Comparison of ENCODE assay signal across 10 mouse cellular contexts in genomic region chr15:77920511-77921462, GRCm38 (mm10). TPM values are rescaled to one million over a fixed set of nuclear protein-coding genes. Genes with fewer than 3 reads are reported as not detected.
DNase-seq lines count a peak whose midpoint lies in the region; ATAC-seq and TF ChIP-seq lines count a peak whose summit lies in the region.
"Had no signal": no experiment of that assay in that cellular context is flagged by ENCODE, and none has a peak within 500 bp of the region (broad histone marks: within the 10 kb centered on the region; RNA-seq: fewer than 3 reads in every experiment).

No protein-coding gene starts in this region.

- no peak for TF ChIP-seq POLR2A in brain, embryonic 14.5 days (IDR thresholded peaks at IDR 0.05; ENCODE audit: borderline replicate concordance, extremely low read depth, insufficient read depth, insufficient read length, poor library complexity, severe bottlenecking)

- H3K4me3 ChIP-seq in lung, embryonic 16.5 days (ENCODE audit: low read length), result no peak overlapping the region
- H3K4me3 ChIP-seq: midbrain, embryonic 12.5 days had no signal

- ATAC-seq in lung, embryonic 16.5 days (ENCODE audit: low read depth), result peak; percentile 27; the same call in 1 of the 2 replicates

- no peaks in the 10 kb centered on the region for H3K9me3 ChIP-seq in lung, embryonic 16.5 days (ENCODE audit: control insufficient read depth, low read length)
- H3K9me3 ChIP-seq: midbrain, embryonic 12.5 days had no signal

- no peaks in the 10 kb centered on the region for H3K27me3 ChIP-seq in lung, embryonic 16.5 days (ENCODE audit: control insufficient read depth, insufficient read depth, low read depth, low read length)
- H3K27me3 ChIP-seq: midbrain, embryonic 12.5 days had no signal

- peak; percentile 43; the same call in 1 of the 2 replicates for TF ChIP-seq CTCF in brain, embryonic 14.5 days (IDR thresholded peaks at IDR 0.05; ENCODE audit: borderline replicate concordance, extremely low read depth, insufficient read depth, insufficient read length)

- H3K27ac ChIP-seq in lung, embryonic 16.5 days (ENCODE audit: low read length), result no peak overlapping the region
- H3K27ac ChIP-seq: midbrain, embryonic 12.5 days had no signal

- peaks cover 31% of the 10 kb centered on the region for H3K36me3 ChIP-seq in lung, embryonic 16.5 days (ENCODE audit: control insufficient read depth, insufficient read depth, low read length)

- no peak overlapping the region for H3K9ac ChIP-seq in lung, embryonic 16.5 days (ENCODE audit: low read length)
- H3K9ac ChIP-seq: midbrain, embryonic 12.5 days had no signal

- DNase-seq in embryo, embryonic 10 days (ENCODE audit: low spot score), result peak; percentile 41
- no peak for DNase-seq in embryo, embryonic 9.5 days (ENCODE audit: extremely low spot score)
- no peak for DNase-seq in lung, postnatal 25 days (ENCODE audit: low spot score)
- no peak for DNase-seq in brain, embryonic 14.5 days (ENCODE audit: low read depth)
- peak; percentile 68 for DNase-seq in lung, postnatal 10 days
- no peak for DNase-seq in right cerebral cortex, adult 2 months (ENCODE audit: low spot score in 2 of 2)
- no peak for DNase-seq in thymus, postnatal 36 days
- DNase-seq: thymus, adult 18-20 months had no signal

- 70% methylated on average over 10 of the region's 10 CpGs for WGBS in lung, embryonic 16.5 days

- no peak overlapping the region for H3K4me2 ChIP-seq in lung, embryonic 16.5 days (ENCODE audit: low read depth, low read length)
- H3K4me2 ChIP-seq: midbrain, embryonic 12.5 days had no signal

- no peaks in the 10 kb centered on the region for H3K4me1 ChIP-seq in lung, embryonic 16.5 days (replicated peaks; ENCODE audit: control insufficient read depth, insufficient read depth, low read length)
- H3K4me1 ChIP-seq: midbrain, embryonic 12.5 days had no signal

RNA-seq across cellular contexts. Expression of gene Txn2, which starts 8.0 kb away (rescaled TPM):
- 182 and 185 TPM in 2 replicates for polyA plus RNA-seq in lung, embryonic 16.5 days (2015; fragmentation: Nextera tagmentation; extraction: Ambion mirVana)
- 163 and 168 TPM in 2 replicates for polyA plus RNA-seq in brain, embryonic 14.5 days (2012; rRNA removed)

RNA-seq across cellular contexts. Expression of gene Foxred2, which starts 35.7 kb away (rescaled TPM):
- polyA plus RNA-seq in lung, embryonic 16.5 days (2015; fragmentation: Nextera tagmentation; extraction: Ambion mirVana), result 2.7 and 3.7 TPM in 2 replicates
- polyA plus RNA-seq in brain, embryonic 14.5 days (2012; rRNA removed), result 18.0 and 23.7 TPM in 2 replicates

RNA-seq across cellular contexts. Expression of gene Eif3d, which starts 49.8 kb away (rescaled TPM):
- polyA plus RNA-seq in lung, embryonic 16.5 days (2015; fragmentation: Nextera tagmentation; extraction: Ambion mirVana), result 166 and 170 TPM in 2 replicates
- 202 and 208 TPM in 2 replicates for polyA plus RNA-seq in brain, embryonic 14.5 days (2012; rRNA removed)

Comparison
In these comparisons a context has a peak if more than half of its experiments do, and no peak if none do; other contexts are left out.
1. DNase-seq: peak in embryo, embryonic 10 days (single experiment) and lung, postnatal 10 days (single experiment); none in embryo, embryonic 9.5 days (single experiment), lung, postnatal 25 days (single experiment), brain, embryonic 14.5 days (single experiment), right cerebral cortex, adult 2 months (0 of 2) and thymus, postnatal 36 days (0 of 2).